Mouse (Mus musculus): ENCODE results near the gene Mmrn1. TPM values are rescaled to one million over a fixed set of nuclear protein-coding genes. Genes with fewer than 3 reads are reported as not detected.

Gene Mmrn1
- polyA plus RNA-seq, 1 experiment from 2014 or later: 13.4 TPM

DNA sequence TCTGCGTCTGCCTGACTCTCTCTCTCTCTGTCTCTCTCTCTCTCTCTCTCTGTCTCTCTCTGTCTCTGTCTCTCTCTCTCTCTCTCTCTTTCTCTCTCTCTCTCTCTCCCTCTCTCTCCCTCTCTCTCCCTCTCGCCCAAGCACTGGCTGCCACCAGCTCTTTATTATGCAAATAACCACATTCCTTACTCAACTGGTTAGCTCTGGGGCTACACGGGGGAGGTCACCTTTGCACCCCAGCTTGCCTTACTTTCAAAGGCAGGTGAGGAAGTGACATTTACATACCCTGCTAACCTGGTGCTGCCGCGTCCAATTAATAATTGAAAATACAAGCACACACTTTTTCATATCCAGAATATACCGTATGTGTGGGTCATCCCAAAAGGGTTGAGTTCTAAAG lies 69.3 kb downstream of the Mmrn1 start:
- Histone ChIP-seq H3K9ac (no peak overlapping the region), H3K9me3 (replicated peaks) (no peaks in the 10 kb centered on the region), H3K4me1 (no peaks in the 10 kb centered on the region), H3K36me3 (no peaks in the 10 kb centered on the region), H3K27me3 (replicated peaks) (no peaks in the 10 kb centered on the region), H3K4me3 (no peak overlapping the region), H3K27ac (no peak overlapping the region), H3K4me2 (no peak overlapping the region)
- no peak for ATAC-seq
- WGBS (ENCODE audit: insufficient replicate concordance): 29% methylated on average over 6 of the region's 6 CpGs

DNA sequence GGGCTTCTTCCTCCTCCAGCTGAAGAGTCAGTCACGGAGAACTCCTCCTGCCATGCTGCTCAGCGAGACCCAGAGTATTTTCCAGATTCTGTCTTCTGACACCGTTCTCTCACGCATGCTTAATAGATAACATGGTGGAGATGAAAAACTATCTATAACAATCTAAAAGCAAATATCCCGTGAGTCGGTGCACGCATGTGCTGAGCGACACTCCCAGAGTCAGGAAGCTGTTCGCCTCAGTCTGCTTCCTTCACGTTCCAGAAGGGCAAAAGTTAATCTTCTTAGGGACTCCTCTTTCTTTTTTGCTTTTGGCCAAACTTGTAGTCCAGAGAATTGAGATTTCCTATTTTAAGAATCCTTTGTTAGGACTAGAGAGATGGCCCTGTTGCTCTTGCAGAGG lies 69.7 kb downstream of the Mmrn1 start:
- H3K27me3 ChIP-seq (replicated peaks): no peaks in the 10 kb centered on the region
- no peaks in the 10 kb centered on the region for H3K9me3 ChIP-seq (replicated peaks)
- WGBS (ENCODE audit: insufficient replicate concordance): 45% methylated on average over 10 of the region's 10 CpGs
- no peak overlapping the region for H3K4me3 ChIP-seq
- no peaks in the 10 kb centered on the region for H3K36me3 ChIP-seq
- H3K4me2 ChIP-seq: no peak overlapping the region
- no peak overlapping the region for H3K27ac ChIP-seq
- ATAC-seq: no peak
- no peaks in the 10 kb centered on the region for H3K4me1 ChIP-seq
- H3K9ac ChIP-seq: no peak overlapping the region

DNA sequence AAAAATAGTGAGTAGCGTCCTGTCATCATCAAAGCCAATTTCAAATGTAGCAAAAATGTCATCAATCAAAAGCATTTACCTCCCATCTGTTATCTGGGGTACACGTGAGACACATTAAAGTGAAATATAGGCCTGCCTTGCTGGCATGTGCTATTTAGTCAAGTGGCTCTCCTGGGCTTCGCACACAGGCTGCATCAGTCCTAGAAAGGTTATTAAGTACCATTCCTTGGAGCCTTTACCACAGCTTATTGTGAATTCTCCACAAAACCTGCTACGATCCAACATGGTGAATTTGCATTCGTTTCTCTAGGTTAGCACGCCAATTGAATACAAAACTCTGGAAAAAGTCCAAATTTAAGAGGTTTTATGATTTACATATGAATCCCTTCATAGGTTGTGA lies 70.8 kb downstream of the Mmrn1 start:
- no peak overlapping the region for H3K4me2 ChIP-seq
- H3K9me3 ChIP-seq (replicated peaks): no peaks in the 10 kb centered on the region
- H3K4me1 ChIP-seq: no peaks in the 10 kb centered on the region
- H3K4me3 ChIP-seq: no peak overlapping the region
- no peak overlapping the region for H3K27ac ChIP-seq
- no peak overlapping the region for H3K9ac ChIP-seq
- no peaks in the 10 kb centered on the region for H3K27me3 ChIP-seq (replicated peaks)
- WGBS (ENCODE audit: insufficient replicate concordance): 72% methylated on average over 6 of the region's 6 CpGs
- no peaks in the 10 kb centered on the region for H3K36me3 ChIP-seq
- no peak for ATAC-seq

DNA sequence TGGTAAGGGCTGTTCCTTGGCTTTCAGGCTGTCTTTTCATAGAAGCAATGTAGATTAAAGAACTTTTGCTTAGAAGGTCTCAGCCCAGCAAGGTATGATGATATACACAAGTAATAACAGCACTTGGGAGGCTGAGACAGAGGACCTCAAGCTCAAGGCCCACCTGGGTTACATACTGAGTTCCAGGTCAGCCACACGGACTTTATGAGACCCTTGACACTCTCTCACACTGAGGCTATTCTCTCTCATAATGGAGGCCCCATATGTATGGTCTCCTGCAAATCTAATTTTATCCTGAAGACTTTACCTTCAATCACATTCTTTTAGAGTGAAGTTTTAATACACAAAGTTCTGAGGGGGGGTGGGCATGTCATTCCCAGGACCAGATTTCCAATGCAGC lies 71.6 kb downstream of the Mmrn1 start:
- Histone ChIP-seq H3K4me2 (no peak overlapping the region), H3K9me3 (replicated peaks) (no peaks in the 10 kb centered on the region), H3K36me3 (no peaks in the 10 kb centered on the region), H3K4me1 (no peaks in the 10 kb centered on the region), H3K4me3 (no peak overlapping the region), H3K27me3 (replicated peaks) (no peaks in the 10 kb centered on the region), H3K9ac (no peak overlapping the region), H3K27ac (no peak overlapping the region)
- ATAC-seq: no peak
- 58% methylated on average over 1 of the region's 1 CpGs for WGBS (ENCODE audit: insufficient replicate concordance)

DNA sequence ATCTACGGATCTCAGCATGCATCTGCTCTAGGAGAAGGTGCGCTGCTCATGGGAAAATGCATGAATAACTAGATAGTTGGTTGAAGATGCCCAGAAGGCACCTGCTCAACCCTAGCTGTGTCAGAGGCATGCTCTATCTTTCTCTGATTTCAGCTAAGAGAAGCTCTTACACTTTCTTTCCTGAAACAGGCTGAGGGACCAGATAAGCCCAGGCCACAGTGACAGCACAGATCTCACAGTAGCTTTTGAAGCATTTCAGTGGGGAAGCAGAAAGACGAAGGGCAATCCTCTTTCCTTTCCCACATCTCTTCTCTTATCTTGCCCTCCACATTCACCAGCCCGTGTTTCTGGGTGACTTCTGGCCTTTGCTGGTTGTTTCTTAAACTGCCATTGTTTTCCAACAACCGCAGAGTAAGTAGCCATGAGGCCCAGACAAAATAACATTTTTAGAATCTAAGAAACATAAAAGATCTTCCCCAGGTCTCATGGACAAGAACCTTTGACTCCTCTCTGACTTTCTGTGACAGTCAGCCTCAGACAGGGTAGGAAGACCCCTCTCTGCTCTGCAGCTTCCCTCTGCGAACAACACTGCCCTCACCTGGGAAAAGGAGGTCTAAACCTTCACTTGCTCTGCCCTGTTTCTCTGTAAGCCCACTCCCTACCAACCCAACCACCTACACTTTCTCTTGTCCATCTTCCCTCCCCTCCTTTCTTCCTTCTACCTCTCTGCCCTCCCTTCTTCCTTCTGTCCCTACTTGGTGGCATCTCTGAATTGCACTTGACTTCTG lies 76.4 kb downstream of the Mmrn1 start:
- Histone ChIP-seq H3K4me3 (no peak overlapping the region), H3K27ac (no peak overlapping the region), H3K9me3 (replicated peaks) (no peaks in the 10 kb centered on the region), H3K36me3 (no peaks in the 10 kb centered on the region), H3K4me2 (no peak overlapping the region), H3K27me3 (replicated peaks) (no peaks in the 10 kb centered on the region), H3K4me1 (no peaks in the 10 kb centered on the region), H3K9ac (no peak overlapping the region)
- 39% methylated on average over 6 of the region's 6 CpGs for WGBS (ENCODE audit: insufficient replicate concordance)
- ATAC-seq: peak; percentile 59; the same call in 1 of the 2 replicates

DNA sequence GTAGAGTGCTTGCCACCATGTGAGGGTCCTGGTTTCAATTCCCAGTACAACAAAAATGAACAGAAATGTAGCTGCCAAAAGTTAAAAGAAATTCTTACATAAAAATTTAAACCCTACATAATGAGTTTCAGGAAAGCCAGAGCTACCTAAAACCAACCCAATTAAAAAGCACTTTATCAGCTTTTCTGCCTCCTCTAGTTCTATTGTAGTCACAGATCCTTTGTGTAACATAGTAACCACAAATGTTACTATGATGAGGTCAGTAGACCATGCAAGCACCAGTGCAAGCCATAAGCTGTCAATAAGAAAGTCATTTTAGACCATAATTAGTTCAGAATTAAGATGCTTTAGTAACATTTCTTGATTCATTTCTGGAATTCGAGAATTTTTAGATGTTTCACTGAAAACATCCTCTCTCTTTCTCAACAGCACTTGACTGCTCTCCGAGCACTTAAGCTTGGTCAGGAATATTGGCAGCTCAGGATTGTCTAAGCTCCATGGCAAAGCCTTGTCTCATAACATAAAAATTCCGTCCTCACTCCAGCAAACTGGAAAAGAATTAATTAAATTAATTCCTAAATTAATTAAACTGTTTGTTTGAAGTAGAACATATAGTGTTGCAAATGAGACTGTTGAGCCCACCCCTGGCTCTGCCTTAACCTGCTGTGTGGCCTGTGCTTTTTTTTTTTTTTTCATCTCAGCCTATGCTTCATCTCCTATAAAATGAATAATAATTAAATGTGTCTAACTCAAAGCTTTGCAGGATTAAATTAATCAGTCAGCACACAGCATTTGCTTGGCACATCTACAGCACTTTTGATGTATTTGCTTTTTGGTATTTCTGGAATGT lies 79.4 kb downstream of the Mmrn1 start:
- Histone ChIP-seq H3K4me2 (no peak overlapping the region), H3K27ac (no peak overlapping the region), H3K9me3 (replicated peaks) (no peaks in the 10 kb centered on the region), H3K4me3 (no peak overlapping the region), H3K4me1 (no peaks in the 10 kb centered on the region), H3K9ac (no peak overlapping the region), H3K36me3 (no peaks in the 10 kb centered on the region), H3K27me3 (replicated peaks) (no peaks in the 10 kb centered on the region)
- no peak for ATAC-seq
- 54% methylated on average over 3 of the region's 3 CpGs for WGBS (ENCODE audit: insufficient replicate concordance)

DNA sequence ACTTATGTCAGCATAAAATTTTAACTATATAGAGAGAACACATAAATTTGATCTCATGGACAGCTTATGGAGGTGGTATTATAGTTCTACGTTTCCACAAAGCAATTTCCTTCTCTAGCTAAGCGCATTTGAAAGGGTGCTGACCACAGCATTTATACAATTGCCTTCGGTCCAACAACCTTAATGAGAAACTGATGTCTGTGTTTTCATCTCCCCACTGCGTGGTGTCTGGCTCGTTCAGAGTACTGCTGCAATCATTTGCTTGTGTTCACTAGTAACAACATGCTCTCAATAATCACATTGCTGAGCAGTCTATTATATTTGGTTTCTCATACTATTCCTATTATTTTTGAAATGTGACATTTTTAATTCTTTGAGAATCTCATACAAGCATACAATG lies 89.0 kb downstream of the Mmrn1 start:
- ATAC-seq: no peak
- Histone ChIP-seq H3K4me2 (no peak overlapping the region), H3K27me3 (replicated peaks) (no peaks in the 10 kb centered on the region), H3K9ac (no peak overlapping the region), H3K4me1 (no peaks in the 10 kb centered on the region), H3K36me3 (no peaks in the 10 kb centered on the region), H3K9me3 (replicated peaks) (no peaks in the 10 kb centered on the region), H3K4me3 (no peak overlapping the region), H3K27ac (no peak overlapping the region)
- WGBS (ENCODE audit: insufficient replicate concordance): 73% methylated on average over 5 of the region's 5 CpGs

DNA sequence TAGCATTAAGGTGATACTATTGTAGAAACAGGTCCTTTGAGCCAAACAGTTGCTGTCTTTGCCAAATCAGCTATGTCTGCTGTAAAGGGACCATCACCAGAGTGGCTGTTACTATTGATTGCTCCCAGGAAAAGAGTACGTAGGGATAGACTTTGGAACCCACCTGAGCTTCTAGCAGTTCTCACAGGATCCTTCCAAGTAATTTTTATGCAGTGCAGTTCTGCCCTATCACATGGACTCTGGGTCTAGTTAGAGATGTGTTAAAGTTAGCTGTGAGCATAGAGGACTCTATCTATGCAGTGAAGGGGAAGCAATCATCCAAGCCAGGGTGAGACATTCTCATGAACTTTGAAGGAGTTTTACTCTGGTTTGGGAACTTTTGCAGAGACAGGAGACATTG lies 94.9 kb downstream of the Mmrn1 start:
- Histone ChIP-seq H3K9ac (no peak overlapping the region), H3K4me2 (no peak overlapping the region), H3K36me3 (no peaks in the 10 kb centered on the region), H3K4me1 (no peaks in the 10 kb centered on the region), H3K27ac (no peak overlapping the region), H3K9me3 (replicated peaks) (no peaks in the 10 kb centered on the region), H3K27me3 (replicated peaks) (no peaks in the 10 kb centered on the region), H3K4me3 (no peak overlapping the region)
- no peak for ATAC-seq
- 43% methylated on average over 1 of the region's 1 CpGs for WGBS (ENCODE audit: insufficient replicate concordance)

DNA sequence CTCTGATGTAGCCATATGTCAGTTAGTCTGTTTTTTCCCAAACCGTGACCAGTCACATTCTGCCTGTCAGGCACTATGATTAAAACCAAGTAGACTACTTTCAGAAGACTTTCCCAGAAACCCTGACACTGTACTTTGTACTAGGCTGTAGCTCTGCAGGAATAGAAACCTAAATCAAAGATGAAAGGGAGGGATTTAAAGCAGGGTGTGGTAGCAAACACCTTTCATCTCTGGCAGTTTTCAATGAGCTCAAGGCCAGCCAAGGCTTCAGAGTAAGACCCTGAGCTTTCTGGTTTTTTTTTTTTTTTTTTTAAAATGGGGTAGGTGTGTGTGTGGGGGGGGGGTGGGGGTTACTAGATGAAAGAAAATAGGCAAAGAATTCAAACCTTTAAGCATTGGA lies 96.2 kb downstream of the Mmrn1 start:
- H3K4me3 ChIP-seq: no peak overlapping the region
- H3K27me3 ChIP-seq (replicated peaks): no peaks in the 10 kb centered on the region
- no peak overlapping the region for H3K27ac ChIP-seq
- ATAC-seq: no peak
- H3K9ac ChIP-seq: no peak overlapping the region
- no peaks in the 10 kb centered on the region for H3K4me1 ChIP-seq
- H3K4me2 ChIP-seq: no peak overlapping the region
- H3K36me3 ChIP-seq: no peaks in the 10 kb centered on the region
- 60% methylated on average over 1 of the region's 1 CpGs for WGBS (ENCODE audit: insufficient replicate concordance)
- no peaks in the 10 kb centered on the region for H3K9me3 ChIP-seq (replicated peaks)

DNA sequence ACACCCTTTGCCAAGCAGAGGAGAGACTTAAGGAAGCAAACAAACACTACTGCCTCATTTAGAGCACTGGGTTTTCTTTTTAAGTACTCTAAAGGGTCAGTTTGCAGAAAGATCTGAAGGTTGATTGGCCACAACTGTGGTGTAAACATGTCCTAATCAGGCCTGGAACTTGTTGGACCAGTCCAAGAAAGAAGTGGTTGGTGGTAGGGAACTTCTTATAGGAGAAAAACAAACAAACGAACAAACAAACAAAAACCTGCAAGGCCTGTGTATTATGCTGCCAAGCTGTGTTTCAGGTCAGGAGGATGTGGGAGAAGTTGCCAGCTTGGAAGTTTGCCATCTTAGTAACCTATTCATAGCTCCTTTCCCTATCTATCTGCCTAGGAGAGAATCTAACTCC lies 108.5 kb downstream of the Mmrn1 start:
- H3K4me2 ChIP-seq: no peak overlapping the region
- H3K27me3 ChIP-seq (replicated peaks): no peaks in the 10 kb centered on the region
- no peak for ATAC-seq
- no peak overlapping the region for H3K9ac ChIP-seq
- no peaks in the 10 kb centered on the region for H3K9me3 ChIP-seq (replicated peaks)
- H3K4me3 ChIP-seq: no peak overlapping the region
- H3K4me1 ChIP-seq: no peaks in the 10 kb centered on the region
- H3K27ac ChIP-seq: no peak overlapping the region
- H3K36me3 ChIP-seq: no peaks in the 10 kb centered on the region
- 61% methylated on average over 1 of the region's 1 CpGs for WGBS (ENCODE audit: insufficient replicate concordance)
